Mouse (Mus musculus) stomach, postnatal 0 days (tissue): ENCODE data around the gene Set.

Experiments used
- CTCF ChIP-seq: IDR thresholded peaks from 2 replicates; pipeline ENCODE4 v1.5.1; 2016; ENCODE audit warnings: antibody characterized with exemption, low read depth, mild to moderate bottlenecking, moderate library complexity
- EP300 ChIP-seq: optimal IDR thresholded peaks from 2 replicates; pipeline ENCODE3; 2016; ENCODE audit warnings: antibody characterized with exemption

DNA sequence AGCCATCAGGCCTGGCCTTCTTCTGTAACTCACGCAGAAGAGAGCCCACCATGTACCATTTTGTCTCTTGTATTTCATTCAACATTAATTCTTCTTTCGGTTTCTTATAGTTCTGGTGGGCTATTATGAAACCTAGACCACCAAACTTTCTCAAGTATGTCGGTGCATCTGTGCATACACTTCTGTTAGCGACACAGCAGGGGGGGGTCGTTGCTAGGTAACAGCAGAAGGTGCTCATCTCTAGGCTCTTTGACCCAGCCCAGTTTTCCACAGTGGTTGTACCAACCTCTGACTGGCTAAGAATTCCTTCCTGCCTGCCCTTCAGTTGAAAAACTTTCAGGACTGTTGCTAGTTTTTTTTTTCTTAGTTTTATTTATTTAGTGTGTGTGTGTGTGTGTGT lies 1.2 kb downstream of the Set start:
- TF ChIP-seq CTCF: no peak
- no peak for TF ChIP-seq EP300
